Comparison of ENCODE assay signal across 22 mouse cellular contexts in the genomic region with DNA sequence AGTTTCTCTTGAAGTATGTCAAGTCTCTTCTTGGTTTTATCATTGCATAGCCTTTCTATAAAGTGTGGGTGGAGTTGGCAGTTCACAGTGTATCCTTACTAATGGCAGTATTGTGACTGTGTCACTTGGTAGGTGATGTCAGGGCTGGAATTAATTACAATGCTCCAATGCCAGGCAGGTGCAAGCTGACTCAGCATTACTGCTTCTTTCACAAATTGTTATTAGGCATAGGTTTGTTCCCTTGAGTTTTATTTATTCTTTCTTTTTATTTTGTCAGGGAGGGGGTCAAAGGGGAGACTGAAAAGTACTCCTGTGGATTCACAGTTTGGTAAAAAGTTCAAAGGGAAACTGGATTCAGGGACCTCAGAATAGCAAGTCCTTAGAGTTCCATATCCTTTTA.
A peak's percentile ranks its signal among the peaks of the same experiment; 100 is the strongest.
DNase-seq lines count a peak whose midpoint lies in the region; ATAC-seq and TF ChIP-seq lines count a peak whose summit lies in the region.
"Had no signal": no experiment of that assay in that cellular context is flagged by ENCODE, and none has a peak within 500 bp of the region (broad histone marks: within the 10 kb centered on the region; RNA-seq: fewer than 3 reads in every experiment).

No protein-coding gene starts in this region.

- no peak for TF ChIP-seq RAD21 in CH12.LX (IDR thresholded peaks at IDR 0.05; ENCODE audit: low read depth, low read length)

- no peak for DNase-seq in CH12.LX (ENCODE audit: extremely low read depth)
- DNase-seq in ES-E14 (ENCODE audit: low read depth, low spot score): no peak
- no peak for DNase-seq in layer of hippocampus, postnatal 25 days (ENCODE audit: extremely low spot score in 1 of 2, low spot score in 1 of 2)
- DNase-seq in embryonic facial prominence, embryonic 10.5 days (ENCODE audit: low spot score): no peak
- DNase-seq in right cerebral cortex, postnatal 36 days (ENCODE audit: low spot score in 2 of 2): no peak
- DNase-seq: adrenal gland, adult 2 months; adrenal gland, adult 8-10 months; adrenal gland, postnatal 10 days; adrenal gland, postnatal 14 days; adrenal gland, postnatal 25 days; adrenal gland, postnatal 36 days; B cell, adult 2 months; cerebellum, adult 11 months; cerebellum, adult 11-12 months; cerebellum, adult 18-20 months; cerebellum, adult 2 months; cerebellum, adult 8-10 months had no signal

- TF ChIP-seq CTCF in CH12.LX (conservative IDR thresholded peaks at IDR 0.05 in 1 of 2, IDR thresholded peaks at IDR 0.05 in 1 of 2; ENCODE audit: low read depth in 2 of 2, low read length in 2 of 2): no peak

- no peak for TF ChIP-seq EP300 in CH12.LX (IDR thresholded peaks at IDR 0.05; ENCODE audit: low read length)

- no peak overlapping the region for H3K27ac ChIP-seq in CH12.LX (ENCODE audit: insufficient read depth, low read depth)
- no peak overlapping the region for H3K27ac ChIP-seq in ES-E14 (ENCODE audit: insufficient read depth, low read depth, low read length, poor library complexity, severe bottlenecking)
- no peak overlapping the region for H3K27ac ChIP-seq in embryonic facial prominence, embryonic 10.5 days (replicated peaks)

- no peaks in the 10 kb centered on the region for H3K79me2 ChIP-seq in CH12.LX (replicated peaks; ENCODE audit: control insufficient read depth, extremely low read depth, insufficient read depth, poor library complexity, severe bottlenecking)

- H3K4me1 ChIP-seq in CH12.LX (ENCODE audit: control insufficient read depth in 1 of 2, insufficient read depth in 2 of 2): no peaks in the 10 kb centered on the region
- no peaks in the 10 kb centered on the region for H3K4me1 ChIP-seq in ES-E14 (ENCODE audit: control insufficient read depth in 2 of 2, insufficient read depth in 2 of 2, low read length in 2 of 2, poor library complexity in 1 of 2)
- H3K4me1 ChIP-seq in embryonic facial prominence, embryonic 10.5 days: peaks cover 14% of the 10 kb centered on the region; the same call in 1 of the 2 replicates

- in situ Hi-C loops in CH12.LX (cut with MboI; ENCODE audit: low pct_ligation_motif_present, low pct_unique_long_range_greater_than_20kb, low sequenced_read_pairs): no loop called here
- in situ Hi-C loops in ES-E14 (cut with MboI; ENCODE audit: low sequenced_read_pairs in 2 of 2, unreplicated experiment in 2 of 2): no loop called here

- ATAC-seq in megakaryocyte, adult 5-6 weeks (ENCODE audit: poor library complexity, severe bottlenecking): 0 out of 2 replicates have a peak, but pooled peaks have one; percentile 8
- ATAC-seq: activated CD4-positive, CD25-positive, alpha-beta regulatory T cell, adult 4 months; CD4-positive, CD25-positive, alpha-beta regulatory T cell, adult 4 months; Patski had no signal

- no peaks in the 10 kb centered on the region for H3K27me3 ChIP-seq in CH12.LX (replicated peaks)
- H3K27me3 ChIP-seq in embryonic facial prominence, embryonic 10.5 days (replicated peaks; ENCODE audit: low read depth, poor library complexity, severe bottlenecking): no peaks in the 10 kb centered on the region
- H3K27me3 ChIP-seq: Patski had no signal

- dilution Hi-C loops in CH12.LX (cut with MboI; ENCODE audit: extremely low pct_ligation_motif_present, extremely low pct_unique_long_range_greater_than_20kb, low sequenced_read_pairs): no loop called here

- H3K36me3 ChIP-seq in CH12.LX (replicated peaks in 1 of 2; ENCODE audit: control insufficient read depth in 1 of 2, insufficient read depth in 1 of 2, low read length in 1 of 2): no peaks in the 10 kb centered on the region
- H3K36me3 ChIP-seq in ES-E14 (ENCODE audit: control insufficient read depth, insufficient read depth, low read length, poor library complexity, severe bottlenecking): no peaks in the 10 kb centered on the region
- no peaks in the 10 kb centered on the region for H3K36me3 ChIP-seq in embryonic facial prominence, embryonic 10.5 days (replicated peaks)
- H3K36me3 ChIP-seq: G1E had no signal

- no peak overlapping the region for H3K4me2 ChIP-seq in CH12.LX (ENCODE audit: insufficient read depth, low read depth, poor library complexity, severe bottlenecking)

- H3K9me3 ChIP-seq in CH12.LX (replicated peaks; ENCODE audit: low read length): no peaks in the 10 kb centered on the region
- no peaks in the 10 kb centered on the region for H3K9me3 ChIP-seq in ES-E14 (ENCODE audit: control insufficient read depth, insufficient read depth, low read depth, low read length)
- no peaks in the 10 kb centered on the region for H3K9me3 ChIP-seq in embryonic facial prominence, embryonic 10.5 days
- H3K9me3 ChIP-seq: G1E had no signal

- no peak for TF ChIP-seq POLR2A in CH12.LX (IDR thresholded peaks at IDR 0.05; ENCODE audit: low read depth, low read length)

- no peak overlapping the region for H3K9ac ChIP-seq in CH12.LX (ENCODE audit: insufficient read depth, low read depth)
- H3K9ac ChIP-seq in ES-E14 (ENCODE audit: insufficient read depth, low read depth, low read length, poor library complexity, severe bottlenecking): no peak overlapping the region

- no peak overlapping the region for H3K4me3 ChIP-seq in CH12.LX (replicated peaks in 1 of 3; ENCODE audit: low read depth in 2 of 3, low read length in 2 of 3, poor library complexity in 1 of 3)
- no peak overlapping the region for H3K4me3 ChIP-seq in ES-E14 (ENCODE audit: insufficient read depth in 1 of 2, low read depth in 1 of 2, low read length in 2 of 2, poor library complexity in 1 of 2, severe bottlenecking in 1 of 2)
- no peak overlapping the region for H3K4me3 ChIP-seq in embryonic facial prominence, embryonic 10.5 days

TF ChIP-seq in CH12.LX, 34 proteins besides CTCF, POLR2A, EP300 and RAD21:
- TF ChIP-seq CHD1 (IDR thresholded peaks at IDR 0.05; ENCODE audit: low read depth, low read length): no peak
- peak; percentile 52; the same call in 1 of the 2 replicates for TF ChIP-seq MAFK (IDR thresholded peaks at IDR 0.05; ENCODE audit: insufficient replicate concordance, low read length)

TF ChIP-seq in ES-E14, 5 proteins besides CTCF, POLR2A, EP300 and RAD21:
- TF ChIP-seq HCFC1 (IDR thresholded peaks at IDR 0.05; ENCODE audit: borderline replicate concordance, insufficient read depth, low read length): no peak
- TF ChIP-seq ZNF384 (IDR thresholded peaks at IDR 0.05; ENCODE audit: low read depth, low read length): no peak
- no peak for TF ChIP-seq ZC3H11A (IDR thresholded peaks at IDR 0.05; ENCODE audit: borderline replicate concordance, low read depth, low read length)
- peak; percentile 60; the same call in 1 of the 2 replicates for TF ChIP-seq MAFK (IDR thresholded peaks at IDR 0.05; ENCODE audit: insufficient read depth, low read depth, low read length)
- no peak for TF ChIP-seq CHD2 (IDR thresholded peaks at IDR 0.05; ENCODE audit: low read depth, low read length)
